Mouse (Mus musculus) cerebral cortex, adult 2 months (tissue): Measurements from ENCODE around the gene Vps41.

Experiments used
- WGBS: fragments of 180-500 bp; shearing (Covaris S2); methylation state at CpG from one replicate; pipeline ENCODE4 v1.1.7; 2018; 5-methylcytosine and 5-hydroxymethylcytosine counted together

Gene Vps41

GRCm38 (mm10) chr13:18717185-18717584, at the start of gene Vps41:
Gene Vps41, plus strand, starts transcription at chr13:18717286.
- WGBS = under 1% methylated on average over 21 of the region's 21 CpGs

GRCm38 (mm10) chr13:18698518-18699065, 18.5 kb upstream of the Vps41 start:
- 19% methylated on average over 7 of the region's 7 CpGs for WGBS

- 54% methylated on average over 1 of the region's 1 CpGs for whole genome bisulfite sequencing
Observed at GRCm38 (mm10) chr13:18711685-18712084, 5.4 kb upstream of the Vps41 start.

- 17% methylated on average over 5 of the region's 5 CpGs for whole genome bisulfite sequencing
Observed at GRCm38 (mm10) chr13:18716707-18717106, 379 bp upstream of the Vps41 start.

GRCm38 (mm10) chr13:18718461-18718860, 1.4 kb downstream of the Vps41 start:
- WGBS = 70% methylated on average over 5 of the region's 5 CpGs

GRCm38 (mm10) chr13:18730666-18731065, 13.6 kb downstream of the Vps41 start:
- WGBS = 98% methylated on average over 3 of the region's 3 CpGs

- whole genome bisulfite sequencing = 38% methylated on average over 1 of the region's 1 CpGs
Observed at GRCm38 (mm10) chr13:18736590-18736989, 19.5 kb downstream of the Vps41 start.

GRCm38 (mm10) chr13:18743575-18744265, 26.6 kb downstream of the Vps41 start:
- WGBS = 62% methylated on average over 16 of the region's 16 CpGs

GRCm38 (mm10) chr13:18744266-18744652, 27.2 kb downstream of the Vps41 start:
- WGBS = 51% methylated on average over 4 of the region's 4 CpGs

- 88% methylated on average over 3 of the region's 3 CpGs for WGBS
Observed at GRCm38 (mm10) chr13:18757958-18758357, 40.9 kb downstream of the Vps41 start.

- WGBS = 97% methylated on average over 5 of the region's 5 CpGs
Observed at GRCm38 (mm10) chr13:18759361-18760056, 42.4 kb downstream of the Vps41 start.

- 81% methylated on average over 1 of the region's 1 CpGs for WGBS
Observed at GRCm38 (mm10) chr13:18761452-18761851, 44.4 kb downstream of the Vps41 start.

- WGBS = 20% methylated on average over 2 of the region's 2 CpGs
Observed at GRCm38 (mm10) chr13:18767893-18768292, 50.8 kb downstream of the Vps41 start.

- 64% methylated on average over 3 of the region's 3 CpGs for WGBS
Observed at GRCm38 (mm10) chr13:18768495-18768894, 51.4 kb downstream of the Vps41 start.

- 87% methylated on average over 8 of the region's 8 CpGs for WGBS
Observed at GRCm38 (mm10) chr13:18773437-18774198, 56.5 kb downstream of the Vps41 start.

GRCm38 (mm10) chr13:18781250-18781649, 64.2 kb downstream of the Vps41 start:
- 59% methylated on average over 2 of the region's 2 CpGs for WGBS

- 91% methylated on average over 1 of the region's 1 CpGs for WGBS
Observed at GRCm38 (mm10) chr13:18785702-18786101, 68.6 kb downstream of the Vps41 start.

- 95% methylated on average over 4 of the region's 4 CpGs for WGBS
Observed at GRCm38 (mm10) chr13:18788040-18788439, 71.0 kb downstream of the Vps41 start.

- WGBS = 50% methylated on average over 2 of the region's 2 CpGs
Observed at GRCm38 (mm10) chr13:18788689-18789088, 71.6 kb downstream of the Vps41 start.

- WGBS = 97% methylated on average over 4 of the region's 4 CpGs
Observed at GRCm38 (mm10) chr13:18789662-18790061, 72.6 kb downstream of the Vps41 start.

- WGBS = 59% methylated on average over 6 of the region's 6 CpGs
Observed at GRCm38 (mm10) chr13:18790086-18790485, 73.0 kb downstream of the Vps41 start.

GRCm38 (mm10) chr13:18791314-18791713, 74.2 kb downstream of the Vps41 start:
- WGBS = 58% methylated on average over 4 of the region's 4 CpGs
